Mouse (Mus musculus) lung, postnatal 0 days (tissue): ENCODE results near the gene Pbx1.

Experiments
- CTCF ChIP-seq: IDR thresholded peaks from 2 replicates; pipeline ENCODE4 v1.5.1; 2016; ENCODE audit warnings: antibody characterized with exemption, mild to moderate bottlenecking
- EP300 ChIP-seq: IDR thresholded peaks from 2 replicates; pipeline ENCODE4 v1.6.1; 2016; ENCODE audit warnings: antibody characterized with exemption, mild to moderate bottlenecking, control low read depth

GRCm38 (mm10) chr1:168334831-168335574, 97.1 kb downstream of the Pbx1 start:
- no peak for TF ChIP-seq CTCF
- TF ChIP-seq EP300, result 0 out of 2 replicates have a peak, but pooled peaks have one; percentile 19
